8 mouse cellular contexts compared by ENCODE assay signal in genomic region chr5:108163695-108164094, GRCm38 (mm10). TPM values are rescaled to one million over a fixed set of nuclear protein-coding genes. Genes with fewer than 3 reads are reported as not detected.
A peak's percentile ranks its signal among the peaks of the same experiment; 100 is the strongest.
DNase-seq lines count a peak whose midpoint lies in the region; ATAC-seq and TF ChIP-seq lines count a peak whose summit lies in the region.

No protein-coding gene starts in this region.

- H3K4me1 ChIP-seq in cortical plate, adult 2 months (ENCODE audit: control insufficient read depth, insufficient read depth, low read length) = no peaks in the 10 kb centered on the region
- no peaks in the 10 kb centered on the region for H3K4me1 ChIP-seq in liver, embryonic 13.5 days (replicated peaks)
- no peaks in the 10 kb centered on the region for H3K4me1 ChIP-seq in thymus, adult 2 months (replicated peaks; ENCODE audit: control insufficient read depth, insufficient read depth, low read length)

- WGBS in liver, embryonic 13.5 days (ENCODE audit: insufficient replicate concordance) = 38% methylated on average over 1 of the region's 1 CpGs
- WGBS in thymus, adult 2 months = 60% methylated on average over 1 of the region's 1 CpGs

- no peak for ATAC-seq in liver, embryonic 13.5 days (ENCODE audit: low read depth)
- no peak for ATAC-seq in megakaryocyte-erythroid progenitor cell, adult 5-6 weeks (replicated peaks; ENCODE audit: low FRiP score, low TSS enrichment, poor library complexity, severe bottlenecking)

- no peak overlapping the region for H3K4me3 ChIP-seq in layer of hippocampus, adult 2 months
- H3K4me3 ChIP-seq in cortical plate, adult 2 months (ENCODE audit: insufficient read depth, low read length) = no peak overlapping the region
- H3K4me3 ChIP-seq in liver, embryonic 13.5 days (replicated peaks) = no peak overlapping the region
- H3K4me3 ChIP-seq in thymus, adult 2 months (ENCODE audit: control insufficient read depth, insufficient read depth, low read length) = no peak overlapping the region

- no peaks in the 10 kb centered on the region for H3K27me3 ChIP-seq in liver, embryonic 13.5 days
- no peaks in the 10 kb centered on the region for H3K27me3 ChIP-seq in thymus, adult 2 months (ENCODE audit: control insufficient read depth, insufficient read depth, low read length)

- peaks cover 4% of the 10 kb centered on the region; the same call in 1 of the 2 replicates for H3K36me3 ChIP-seq in liver, embryonic 13.5 days
- no peaks in the 10 kb centered on the region for H3K36me3 ChIP-seq in thymus, adult 2 months (ENCODE audit: control insufficient read depth, insufficient read depth, low read length)

- peak in 1 of 2 experiments; percentile 11 for DNase-seq in layer of hippocampus, adult 2 months (ENCODE audit: low spot score in 2 of 2)
- no peak for DNase-seq in layer of hippocampus, adult 9-10 months (ENCODE audit: low spot score)
- peak; percentile 13 to 38 for DNase-seq in CD8-positive naive resting alpha-beta T cell, adult 2 months (ENCODE audit: low read depth in 2 of 2, low spot score in 2 of 2)
- DNase-seq in ZHBTc4 (ENCODE audit: low read depth, low spot score) = peak; percentile 40
- peak; percentile 20 for DNase-seq in liver, embryonic 13.5 days
- DNase-seq in thymus, adult 2 months = peak; percentile 74

- H3K27ac ChIP-seq in layer of hippocampus, adult 2 months = no peak overlapping the region
- H3K27ac ChIP-seq in cortical plate, adult 2 months (ENCODE audit: insufficient read depth, low read length) = no peak overlapping the region
- H3K27ac ChIP-seq in liver, embryonic 13.5 days = no peak overlapping the region
- H3K27ac ChIP-seq in thymus, adult 2 months (ENCODE audit: control insufficient read depth, insufficient read depth, low read length) = no peak overlapping the region

- H3K9ac ChIP-seq in liver, embryonic 13.5 days = no peak overlapping the region

- H3K9me3 ChIP-seq in liver, embryonic 13.5 days (replicated peaks) = no peaks in the 10 kb centered on the region

- peak; percentile 69 for TF ChIP-seq CTCF in layer of hippocampus, adult 2 months (conservative IDR thresholded peaks at IDR 0.05)
- TF ChIP-seq CTCF in cortical plate, adult 2 months (IDR thresholded peaks at IDR 0.05; ENCODE audit: extremely low read depth, insufficient read depth, low read length) = peak; percentile 25; the same call in 1 of the 2 replicates
- no peak for TF ChIP-seq CTCF in thymus, adult 2 months (IDR thresholded peaks at IDR 0.05; ENCODE audit: borderline replicate concordance, control insufficient read depth, extremely low read depth, insufficient read depth, low read length, poor library complexity)

- H3K4me2 ChIP-seq in liver, embryonic 13.5 days = no peak overlapping the region

- TF ChIP-seq POLR2A in cortical plate, adult 2 months (IDR thresholded peaks at IDR 0.05; ENCODE audit: extremely low read depth, insufficient read depth, low read length) = no peak
- no peak for TF ChIP-seq POLR2A in thymus, adult 2 months (IDR thresholded peaks at IDR 0.05; ENCODE audit: control insufficient read depth, extremely low read depth, insufficient read depth, low read length, poor library complexity)

RNA-seq across cellular contexts. Expression of gene Ccdc18, which starts 31.0 kb away (rescaled TPM):
- total RNA-seq in layer of hippocampus, adult 2 months (2021) = 1 to 10 TPM; 1.6 to 1.8 TPM
- 0.44 and 0.61 TPM in 2 replicates for polyA plus RNA-seq in cortical plate, adult 2 months (2012; rRNA removed)
- 5.4 and 8.3 TPM in 2 replicates for polyA plus RNA-seq in liver, embryonic 13.5 days (2015; fragmentation: Nextera tagmentation; extraction: Ambion mirVana)
- polyA plus RNA-seq in thymus, adult 2 months (2012; rRNA removed) = 0.43 and 0.59 TPM in 2 replicates
- 17.3 and 17.5 TPM in 2 replicates for total RNA-seq in megakaryocyte-erythroid progenitor cell, adult 5-6 weeks (2014; fragmentation: Nextera tagmentation)
- total RNA-seq in megakaryocyte-erythroid progenitor cell, adult 5-6 weeks (2017) = 25.7 and 35.0 TPM in 2 replicates

RNA-seq across cellular contexts. Expression of gene Tmed5, which starts 31.3 kb away (rescaled TPM):
- total RNA-seq in layer of hippocampus, adult 2 months (2021) = 10 to 100 TPM; 22.3 to 26.3 TPM
- polyA plus RNA-seq in cortical plate, adult 2 months (2012; rRNA removed) = 19.0 and 21.2 TPM in 2 replicates
- polyA plus RNA-seq in liver, embryonic 13.5 days (2015; fragmentation: Nextera tagmentation; extraction: Ambion mirVana) = 27.2 and 31.4 TPM in 2 replicates
- 120 and 133 TPM in 2 replicates for polyA plus RNA-seq in thymus, adult 2 months (2012; rRNA removed)
- 35.9 and 38.7 TPM in 2 replicates for total RNA-seq in megakaryocyte-erythroid progenitor cell, adult 5-6 weeks (2014; fragmentation: Nextera tagmentation)
- 77.0 and 81.2 TPM in 2 replicates for total RNA-seq in megakaryocyte-erythroid progenitor cell, adult 5-6 weeks (2017)
